Mouse (Mus musculus): Measurements from ENCODE around the gene Adora1. TPM values are rescaled to one million over a fixed set of nuclear protein-coding genes. Genes with fewer than 3 reads are reported as not detected.

Gene Adora1
- polyA plus RNA-seq, 1 experiment from 2014 or later, result 8.4 TPM

DNA sequence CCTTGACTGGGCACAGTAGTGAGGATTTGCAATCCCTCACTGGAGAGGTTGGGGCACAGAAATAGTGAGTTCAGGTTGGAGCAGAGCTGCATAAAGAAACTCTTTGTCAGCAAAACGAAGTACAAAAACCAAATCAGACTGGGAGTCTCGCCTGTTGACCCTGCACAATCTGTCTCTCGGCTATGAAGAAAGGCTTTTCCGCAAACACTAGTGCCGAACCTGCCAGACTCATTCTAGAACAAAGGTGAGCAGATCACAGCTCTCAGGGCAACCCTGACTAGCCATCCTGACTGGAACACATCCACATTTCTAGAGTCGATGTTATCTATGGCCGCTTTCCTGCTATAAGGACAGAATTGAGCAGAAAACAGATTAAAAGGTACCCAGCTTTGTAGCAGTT, 62.1 kb downstream of the Adora1 start:
- no peak overlapping the region for H3K4me2 ChIP-seq (ENCODE audit: low read depth, low read length)
- no peaks in the 10 kb centered on the region for H3K36me3 ChIP-seq (ENCODE audit: control insufficient read depth, insufficient read depth, low read length)
- ATAC-seq (ENCODE audit: low read depth), result no peak
- WGBS, result 44% methylated on average over 7 of the region's 7 CpGs
- H3K27ac ChIP-seq (ENCODE audit: low read length), result no peak overlapping the region
- H3K9ac ChIP-seq (ENCODE audit: low read length), result no peak overlapping the region
- no peak overlapping the region for H3K4me3 ChIP-seq (ENCODE audit: low read length)
- no peaks in the 10 kb centered on the region for H3K9me3 ChIP-seq (ENCODE audit: control insufficient read depth, low read length)
- no peaks in the 10 kb centered on the region for H3K4me1 ChIP-seq (replicated peaks; ENCODE audit: control insufficient read depth, insufficient read depth, low read length)
- no peaks in the 10 kb centered on the region for H3K27me3 ChIP-seq (ENCODE audit: control insufficient read depth, insufficient read depth, low read depth, low read length)

DNA sequence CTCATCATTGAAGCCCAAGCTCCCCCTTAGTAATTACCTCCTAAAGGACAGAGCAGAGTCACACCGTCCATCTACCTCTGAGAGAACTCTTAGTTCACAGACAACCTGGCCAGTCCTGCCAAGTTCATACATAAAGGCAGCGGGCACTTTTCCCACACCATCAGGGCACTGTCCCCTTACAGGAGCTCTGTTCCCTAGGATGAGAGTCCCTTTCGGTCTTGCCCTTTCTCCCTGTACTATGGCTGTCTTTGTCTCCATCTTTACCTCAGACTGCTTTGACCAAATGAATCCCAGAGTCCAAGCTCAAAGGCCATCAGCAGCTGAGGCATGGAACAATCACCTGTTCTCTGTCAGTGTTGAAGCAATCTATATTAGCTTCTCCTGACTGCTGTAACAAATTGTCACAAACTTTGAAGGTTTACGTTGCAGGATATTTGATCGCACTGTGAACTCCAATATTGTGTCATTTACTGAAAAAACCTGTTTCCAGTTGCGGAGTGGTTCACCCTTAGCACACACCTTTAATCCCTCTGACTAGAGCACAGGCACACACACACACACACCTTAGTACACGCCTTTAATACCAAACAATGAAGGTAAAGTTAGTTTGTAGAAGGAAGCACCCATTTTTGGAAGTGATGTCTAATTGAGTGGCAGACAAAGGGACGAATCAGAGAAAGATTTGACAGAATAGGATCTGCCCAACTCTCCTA, 66.1 kb downstream of the Adora1 start:
- Histone ChIP-seq H3K4me3 (ENCODE audit: low read length) (no peak overlapping the region), H3K9ac (ENCODE audit: low read length) (no peak overlapping the region), H3K27me3 (ENCODE audit: control insufficient read depth, insufficient read depth, low read depth, low read length) (no peaks in the 10 kb centered on the region), H3K4me1 (replicated peaks; ENCODE audit: control insufficient read depth, insufficient read depth, low read length) (no peaks in the 10 kb centered on the region), H3K27ac (ENCODE audit: low read length) (no peak overlapping the region), H3K4me2 (ENCODE audit: low read depth, low read length) (no peak overlapping the region), H3K9me3 (ENCODE audit: control insufficient read depth, low read length) (no peaks in the 10 kb centered on the region), H3K36me3 (ENCODE audit: control insufficient read depth, insufficient read depth, low read length) (no peaks in the 10 kb centered on the region)
- ATAC-seq (ENCODE audit: low read depth), result no peak
- WGBS, result 81% methylated on average over 8 of the region's 8 CpGs

DNA sequence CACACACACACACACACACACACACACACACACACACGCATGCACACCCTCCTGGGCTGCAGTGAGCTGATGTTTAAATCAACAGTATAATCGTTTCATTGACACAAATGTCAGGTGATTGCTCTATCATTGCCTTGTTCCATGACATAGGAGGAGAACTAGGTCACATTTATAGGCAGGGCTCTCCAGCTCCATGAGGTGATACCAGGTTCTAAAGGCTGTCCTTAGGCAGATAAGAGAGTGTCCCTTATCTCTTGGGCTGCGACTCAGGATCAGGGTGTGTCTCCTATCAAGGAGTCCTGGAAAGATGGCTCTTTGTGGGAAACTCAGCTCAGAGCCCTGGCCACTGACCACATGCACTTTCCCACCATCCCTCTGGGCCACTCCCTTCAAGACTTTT, 66.7 kb downstream of the Adora1 start:
- WGBS, result 54% methylated on average over 3 of the region's 3 CpGs
- Histone ChIP-seq H3K27me3 (ENCODE audit: control insufficient read depth, insufficient read depth, low read depth, low read length) (no peaks in the 10 kb centered on the region), H3K36me3 (ENCODE audit: control insufficient read depth, insufficient read depth, low read length) (no peaks in the 10 kb centered on the region), H3K4me2 (ENCODE audit: low read depth, low read length) (no peak overlapping the region), H3K4me3 (ENCODE audit: low read length) (no peak overlapping the region), H3K27ac (ENCODE audit: low read length) (no peak overlapping the region), H3K9me3 (ENCODE audit: control insufficient read depth, low read length) (no peaks in the 10 kb centered on the region), H3K9ac (ENCODE audit: low read length) (no peak overlapping the region), H3K4me1 (replicated peaks; ENCODE audit: control insufficient read depth, insufficient read depth, low read length) (no peaks in the 10 kb centered on the region)
- no peak for ATAC-seq (ENCODE audit: low read depth)

DNA sequence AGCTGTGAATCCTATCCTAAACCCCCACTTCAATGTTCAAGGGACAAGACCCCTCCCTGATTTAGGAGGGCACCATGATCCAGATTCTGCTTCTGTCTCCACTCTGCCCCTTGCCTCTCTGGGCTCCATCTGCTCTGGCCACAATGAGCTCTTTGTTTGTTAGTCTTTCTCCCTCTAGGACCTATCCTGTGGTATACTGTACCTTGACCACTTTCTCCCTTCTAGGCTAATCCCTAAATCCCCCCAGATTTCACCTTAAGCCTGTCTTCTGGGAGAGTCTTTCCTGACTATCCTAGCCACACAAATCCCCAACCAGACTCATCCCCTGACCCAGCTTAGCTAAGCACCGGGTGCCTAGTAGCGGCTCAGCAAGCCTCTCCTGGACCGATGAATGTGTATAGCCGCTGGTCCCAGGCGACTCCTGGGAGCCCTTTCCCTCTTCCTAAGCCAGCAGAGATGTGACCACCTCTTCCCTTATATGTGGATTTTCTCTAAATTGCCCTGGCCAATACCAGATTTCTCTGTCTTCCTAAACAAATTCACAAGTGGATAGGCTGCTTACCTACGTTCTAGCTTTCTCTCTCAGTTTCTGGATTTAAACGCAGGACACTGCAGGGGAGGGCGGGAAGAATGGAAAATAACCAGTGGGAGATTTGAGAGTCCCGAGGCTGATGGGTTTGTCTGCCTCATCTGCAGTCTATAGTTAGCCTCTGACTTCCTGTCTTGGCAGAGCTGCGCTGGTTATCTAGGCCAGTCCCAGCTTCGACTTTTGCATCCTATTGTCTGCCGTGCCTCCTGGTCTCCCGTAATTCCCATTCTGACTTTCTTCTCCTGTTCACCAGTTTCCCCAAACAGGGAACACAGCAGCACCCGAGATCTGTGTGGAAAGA, 67.6 kb downstream of the Adora1 start:
- H3K9ac ChIP-seq (ENCODE audit: low read length), result no peak overlapping the region
- WGBS, result 51% methylated on average over 14 of the region's 14 CpGs
- H3K36me3 ChIP-seq (ENCODE audit: control insufficient read depth, insufficient read depth, low read length), result no peaks in the 10 kb centered on the region
- H3K4me2 ChIP-seq (ENCODE audit: low read depth, low read length), result no peak overlapping the region
- no peak overlapping the region for H3K4me3 ChIP-seq (ENCODE audit: low read length)
- 0 out of 2 replicates have a peak, but pooled peaks cover 3% of the 10 kb centered on the region for H3K9me3 ChIP-seq (ENCODE audit: control insufficient read depth, low read length)
- no peaks in the 10 kb centered on the region for H3K27me3 ChIP-seq (ENCODE audit: control insufficient read depth, insufficient read depth, low read depth, low read length)
- ATAC-seq (ENCODE audit: low read depth), result no peak
- no peak overlapping the region for H3K27ac ChIP-seq (ENCODE audit: low read length)
- no peaks in the 10 kb centered on the region for H3K4me1 ChIP-seq (replicated peaks; ENCODE audit: control insufficient read depth, insufficient read depth, low read length)

DNA sequence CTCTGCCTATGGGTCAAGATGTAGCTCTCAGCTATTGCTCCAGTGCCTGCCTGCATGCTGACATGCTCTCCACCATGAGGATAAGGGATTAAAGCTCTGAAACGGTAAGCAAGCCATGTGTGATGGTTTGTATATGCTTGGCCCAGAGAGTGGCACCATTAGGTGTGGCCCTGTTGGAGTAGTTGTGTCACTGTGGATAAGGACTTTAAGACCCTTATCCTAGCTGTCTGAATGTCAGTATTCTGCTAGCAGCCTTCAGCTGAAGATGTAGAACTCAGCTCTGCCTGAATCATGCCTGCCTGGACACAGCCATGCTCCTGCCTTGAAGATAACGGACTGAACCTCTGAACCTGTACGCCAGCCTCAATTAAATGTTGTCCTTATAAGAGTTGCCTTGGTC, 68.7 kb downstream of the Adora1 start:
- 86% methylated on average over 3 of the region's 3 CpGs for WGBS
- no peak for ATAC-seq (ENCODE audit: low read depth)
- no peaks in the 10 kb centered on the region for H3K36me3 ChIP-seq (ENCODE audit: control insufficient read depth, insufficient read depth, low read length)
- H3K9me3 ChIP-seq (ENCODE audit: control insufficient read depth, low read length), result 0 out of 2 replicates have a peak, but pooled peaks cover 3% of the 10 kb centered on the region
- H3K9ac ChIP-seq (ENCODE audit: low read length), result no peak overlapping the region
- no peaks in the 10 kb centered on the region for H3K4me1 ChIP-seq (replicated peaks; ENCODE audit: control insufficient read depth, insufficient read depth, low read length)
- H3K27ac ChIP-seq (ENCODE audit: low read length), result no peak overlapping the region
- H3K4me2 ChIP-seq (ENCODE audit: low read depth, low read length), result no peak overlapping the region
- H3K4me3 ChIP-seq (ENCODE audit: low read length), result no peak overlapping the region
- no peaks in the 10 kb centered on the region for H3K27me3 ChIP-seq (ENCODE audit: control insufficient read depth, insufficient read depth, low read depth, low read length)

DNA sequence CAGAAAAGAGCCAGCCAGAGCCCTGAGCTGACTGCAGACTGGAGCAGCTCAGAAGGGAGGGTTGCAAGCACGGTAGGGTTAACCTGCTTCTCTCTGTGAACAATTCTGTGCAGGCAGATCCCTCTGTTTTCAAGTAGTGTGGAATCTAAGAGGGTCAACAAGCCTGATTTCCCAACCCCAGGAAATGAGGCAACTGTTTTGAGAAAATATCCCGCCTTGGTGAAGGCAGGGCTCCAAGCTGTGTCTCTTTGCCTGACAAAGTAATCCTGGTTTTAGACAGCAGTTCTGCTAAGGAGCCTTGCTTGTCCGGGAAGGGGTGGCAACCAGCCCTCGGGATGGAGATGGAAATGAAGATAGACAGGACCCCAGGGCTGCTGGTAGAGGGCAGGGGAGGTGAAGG, 70.8 kb downstream of the Adora1 start:
- Histone ChIP-seq H3K4me2 (ENCODE audit: low read depth, low read length) (no peak overlapping the region), H3K9ac (ENCODE audit: low read length) (no peak overlapping the region), H3K36me3 (ENCODE audit: control insufficient read depth, insufficient read depth, low read length) (no peaks in the 10 kb centered on the region), H3K27me3 (ENCODE audit: control insufficient read depth, insufficient read depth, low read depth, low read length) (no peaks in the 10 kb centered on the region), H3K9me3 (ENCODE audit: control insufficient read depth, low read length) (0 out of 2 replicates have a peak, but pooled peaks cover 3% of the 10 kb centered on the region), H3K4me1 (replicated peaks; ENCODE audit: control insufficient read depth, insufficient read depth, low read length) (no peaks in the 10 kb centered on the region), H3K4me3 (ENCODE audit: low read length) (no peak overlapping the region), H3K27ac (ENCODE audit: low read length) (no peak overlapping the region)
- peak; percentile 36; the same call in 1 of the 2 replicates for ATAC-seq (ENCODE audit: low read depth)
- 34% methylated on average over 4 of the region's 4 CpGs for WGBS

GRCm38 (mm10) chr1:134163476-134163875, 71.8 kb downstream of the Adora1 start:
- H3K27me3 ChIP-seq (ENCODE audit: control insufficient read depth, insufficient read depth, low read depth, low read length), result no peaks in the 10 kb centered on the region
- H3K4me2 ChIP-seq (ENCODE audit: low read depth, low read length), result no peak overlapping the region
- H3K9ac ChIP-seq (ENCODE audit: low read length), result no peak overlapping the region
- no peaks in the 10 kb centered on the region for H3K36me3 ChIP-seq (ENCODE audit: control insufficient read depth, insufficient read depth, low read length)
- no peak for ATAC-seq (ENCODE audit: low read depth)
- no peak overlapping the region for H3K4me3 ChIP-seq (ENCODE audit: low read length)
- H3K9me3 ChIP-seq (ENCODE audit: control insufficient read depth, low read length), result 0 out of 2 replicates have a peak, but pooled peaks cover 3% of the 10 kb centered on the region
- 91% methylated on average over 7 of the region's 7 CpGs for WGBS
- no peak overlapping the region for H3K27ac ChIP-seq (ENCODE audit: low read length)
- no peaks in the 10 kb centered on the region for H3K4me1 ChIP-seq (replicated peaks; ENCODE audit: control insufficient read depth, insufficient read depth, low read length)

DNA sequence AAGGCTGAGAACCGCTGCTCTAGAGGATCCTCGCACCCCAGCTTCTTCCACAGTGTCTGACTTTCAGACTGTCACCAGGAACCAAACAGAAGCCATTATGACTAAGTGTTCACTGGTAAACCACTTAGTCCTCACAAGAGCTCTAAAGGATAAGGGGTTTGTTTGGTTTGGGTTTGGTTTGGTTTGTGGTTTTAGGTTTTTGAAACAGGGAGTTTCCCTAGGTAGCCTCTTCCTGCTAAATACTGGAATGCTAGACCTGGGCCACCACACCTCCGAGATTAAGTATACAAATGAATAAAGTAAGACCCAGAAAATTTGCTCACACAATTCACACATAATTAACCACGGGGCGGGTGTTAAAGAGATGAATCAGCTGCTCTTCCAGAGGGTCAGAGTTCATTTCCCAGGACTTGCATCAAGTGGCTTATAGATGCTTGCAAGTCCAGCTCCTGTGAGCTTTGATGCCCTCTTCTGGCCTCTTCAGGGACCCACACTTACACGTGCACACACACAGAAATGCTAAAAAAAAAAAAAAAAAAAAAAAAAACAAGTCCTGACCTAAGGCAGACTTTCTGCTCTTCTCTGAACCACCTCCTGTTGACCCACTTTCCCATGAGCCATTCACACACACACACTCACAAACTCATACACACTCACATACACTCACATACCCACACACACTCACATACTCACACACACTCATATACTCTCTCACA, 72.6 kb downstream of the Adora1 start:
- H3K36me3 ChIP-seq (ENCODE audit: control insufficient read depth, insufficient read depth, low read length), result no peaks in the 10 kb centered on the region
- no peaks in the 10 kb centered on the region for H3K4me1 ChIP-seq (replicated peaks; ENCODE audit: control insufficient read depth, insufficient read depth, low read length)
- ATAC-seq (ENCODE audit: low read depth), result peak; percentile 26; the same call in 1 of the 2 replicates
- no peak overlapping the region for H3K4me3 ChIP-seq (ENCODE audit: low read length)
- H3K9ac ChIP-seq (ENCODE audit: low read length), result no peak overlapping the region
- H3K27ac ChIP-seq (ENCODE audit: low read length), result no peak overlapping the region
- H3K9me3 ChIP-seq (ENCODE audit: control insufficient read depth, low read length), result 0 out of 2 replicates have a peak, but pooled peaks cover 3% of the 10 kb centered on the region
- WGBS, result 61% methylated on average over 6 of the region's 6 CpGs
- H3K4me2 ChIP-seq (ENCODE audit: low read depth, low read length), result no peak overlapping the region
- H3K27me3 ChIP-seq (ENCODE audit: control insufficient read depth, insufficient read depth, low read depth, low read length), result no peaks in the 10 kb centered on the region

DNA sequence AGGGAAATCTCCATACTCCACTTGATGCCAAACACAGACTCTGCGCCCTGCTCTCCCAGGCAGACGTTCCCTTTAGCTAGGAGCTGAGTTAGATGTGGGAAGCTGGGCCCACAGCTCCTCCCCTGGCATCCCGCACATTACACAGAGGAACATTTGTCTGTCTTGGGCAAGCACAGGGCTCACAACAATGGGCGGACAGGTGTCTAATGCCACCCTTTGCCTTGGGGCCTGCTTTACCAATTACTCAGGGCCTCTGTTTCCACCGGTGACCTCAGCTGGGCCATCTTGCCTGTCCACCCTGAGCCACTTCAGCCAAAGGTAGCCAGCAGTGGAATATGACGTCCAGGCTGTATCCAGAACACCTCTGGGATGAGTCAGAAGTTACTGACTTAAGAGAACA, 73.8 kb downstream of the Adora1 start:
- Histone ChIP-seq H3K9me3 (ENCODE audit: control insufficient read depth, low read length) (0 out of 2 replicates have a peak, but pooled peaks cover 3% of the 10 kb centered on the region), H3K4me1 (replicated peaks; ENCODE audit: control insufficient read depth, insufficient read depth, low read length) (no peaks in the 10 kb centered on the region), H3K9ac (ENCODE audit: low read length) (no peak overlapping the region), H3K4me3 (ENCODE audit: low read length) (no peak overlapping the region), H3K36me3 (ENCODE audit: control insufficient read depth, insufficient read depth, low read length) (no peaks in the 10 kb centered on the region), H3K27ac (ENCODE audit: low read length) (no peak overlapping the region), H3K27me3 (ENCODE audit: control insufficient read depth, insufficient read depth, low read depth, low read length) (no peaks in the 10 kb centered on the region), H3K4me2 (ENCODE audit: low read depth, low read length) (no peak overlapping the region)
- WGBS, result 75% methylated on average over 6 of the region's 6 CpGs
- ATAC-seq (ENCODE audit: low read depth), result no peak
